Mouse (Mus musculus) lung, adult 18-20 months (tissue): ENCODE data around the gene A030003K21Rik.

ENCODE experiments used
- DNase-seq, 2 experiments: peaks; one replicate each; pipeline ENCODE4 v3.0.0; 2022; ENCODE audit warnings: mixed read lengths in 2 of 2

The A030003K21Rik gene

GRCm38 (mm10) chr1:82905886-82906285 is 37.3 kb downstream of the A030003K21Rik start:
- no peak for DNase-seq

- DNase-seq, result no peak
These were observed 42.0 kb downstream of the A030003K21Rik start for GRCm38 (mm10) chr1:82901201-82901600.

GRCm38 (mm10) chr1:82900567-82900966 is 42.6 kb downstream of the A030003K21Rik start:
- DNase-seq, result no peak

GRCm38 (mm10) chr1:82893269-82893668 is 49.9 kb downstream of the A030003K21Rik start:
- no peak for DNase-seq
